Mouse (Mus musculus) kidney, adult 9 months (tissue): ENCODE measurements at regions not wholly inside any gene's neighbourhood (a gene's known extent, or its start where the extent isn't known, plus 50 kb on each side); places are given as distances from the start of the nearest gene placed in this dataset.

Source experiments
- DNase-seq: peaks from one replicate; pipeline ENCODE4 v3.0.0; 2022

DNA sequence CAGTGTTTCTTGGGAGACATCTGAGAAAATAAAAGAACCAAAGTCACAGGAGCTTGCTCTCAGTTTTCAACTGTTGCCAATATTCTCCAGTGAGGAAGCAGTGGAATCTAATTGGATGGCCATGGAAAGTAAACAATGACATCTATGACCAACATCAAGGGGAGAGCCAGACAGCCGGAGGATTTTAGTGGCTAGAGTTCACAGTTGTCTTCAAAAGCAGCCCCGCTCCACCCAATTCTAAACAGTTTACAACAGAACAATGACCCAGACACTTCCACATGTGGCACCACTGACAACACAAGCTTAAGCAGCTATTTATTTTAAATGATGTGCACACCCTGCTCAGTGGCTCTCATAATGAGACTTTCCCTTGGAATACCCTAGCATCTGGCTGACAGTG lies 317.5 kb upstream of the Isx start:
- DNase-seq = no peak

DNA sequence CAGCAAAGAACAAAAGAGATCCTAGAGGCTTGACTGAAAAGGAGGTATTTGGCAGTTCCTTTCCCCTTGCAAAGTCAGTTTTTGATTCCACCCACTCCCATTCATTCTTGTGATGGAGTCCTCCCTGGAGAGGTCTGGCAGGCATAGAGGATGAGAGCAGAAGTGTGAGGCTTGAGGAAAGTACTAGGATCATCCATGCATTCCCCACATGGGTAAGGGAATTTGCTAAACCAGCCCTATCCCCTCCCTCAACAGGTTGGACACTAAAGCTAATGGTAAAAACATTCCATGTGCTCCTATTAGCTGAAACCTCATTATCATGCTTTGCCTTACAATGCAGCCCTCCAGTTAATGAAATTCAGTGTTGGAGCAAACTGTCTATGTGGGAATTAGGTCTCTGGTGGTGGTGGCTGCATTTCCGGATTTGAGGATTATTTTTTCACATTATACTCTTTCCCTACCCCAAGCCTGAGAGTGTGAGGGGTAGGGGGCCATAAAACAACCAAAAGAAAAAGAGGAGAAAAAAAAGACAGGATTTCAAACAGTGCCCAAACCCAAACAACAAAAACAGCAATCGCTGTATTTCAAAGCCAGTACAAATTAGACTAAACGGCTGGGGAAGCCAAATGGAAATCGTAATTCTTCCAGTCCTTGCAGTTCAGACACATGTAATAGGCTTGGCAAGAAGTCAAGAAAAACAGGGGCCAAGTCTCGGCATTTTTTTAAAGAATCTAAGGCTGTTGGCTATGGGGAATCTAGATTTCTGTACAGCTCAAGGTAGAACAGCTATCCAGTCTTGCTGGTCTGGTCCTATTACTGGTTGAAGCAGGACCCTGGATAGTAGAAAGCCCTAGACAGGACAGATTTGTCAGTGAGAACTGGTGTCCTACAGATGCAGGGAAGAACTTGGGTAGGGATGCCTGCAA lies 315.2 kb upstream of the Isx start:
- peak; percentile 11 for DNase-seq

DNA sequence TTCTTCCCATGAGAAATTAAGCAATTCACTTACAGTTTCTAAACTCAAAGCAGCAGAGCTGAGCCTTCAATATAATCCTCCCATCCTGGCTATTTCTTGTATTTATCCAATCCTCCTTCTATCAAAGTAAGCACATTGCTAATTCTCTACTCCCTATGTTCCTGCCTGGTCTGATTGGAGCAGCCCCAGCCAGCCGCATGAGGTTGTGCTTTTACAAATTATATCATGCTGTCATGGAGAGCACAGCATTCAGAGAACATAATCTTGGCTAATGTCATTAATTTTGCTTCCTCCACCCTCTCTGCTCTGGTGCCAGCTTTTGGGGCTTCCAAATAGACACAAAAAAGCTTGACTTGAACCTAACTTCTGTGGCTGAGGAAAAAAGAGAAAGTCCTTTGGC lies 311.9 kb upstream of the Isx start:
- DNase-seq = no peak
